Mouse (Mus musculus) mature B cell (primary cell): ENCODE data around the gene Agtrap.

Source experiments
- in situ Hi-C: fragments of 300-500 bp; cut with MboI; formaldehyde crosslinking; loops from 2 replicates; pipeline ENCODE4 v1.14.3; 2019

Gene Agtrap

GRCm38 (mm10) chr4:148087907-148088527, at the start of gene Agtrap:
TSS of gene Agtrap (minus strand) at chr4:148088031.
- in situ Hi-C loops: no loop called here

- in situ Hi-C loops: no loop called here
These were observed 49.7 kb upstream of the Agtrap start for GRCm38 (mm10) chr4:148137503-148137902.

- in situ Hi-C loops: no loop called here
These were observed 47.2 kb upstream of the Agtrap start for GRCm38 (mm10) chr4:148134988-148135387.

- in situ Hi-C loops: no loop called here
These were observed 43.8 kb upstream of the Agtrap start for GRCm38 (mm10) chr4:148131497-148132081.

- in situ Hi-C loops: no loop called here
These were observed 43.0 kb upstream of the Agtrap start, which contains the start of gene Draxin for GRCm38 (mm10) chr4:148130561-148131413. TSS of gene Draxin (minus strand) at chr4:148130698.

- in situ Hi-C loops: no loop called here
These were observed 42.3 kb upstream of the Agtrap start, which contains the start of gene Mad2l2 for GRCm38 (mm10) chr4:148130133-148130532. TSS of gene Mad2l2 (plus strand) at chr4:148130384.

GRCm38 (mm10) chr4:148128672-148129071, 40.8 kb upstream of the Agtrap start:
- in situ Hi-C loops: no loop called here

- in situ Hi-C loops: no loop called here
These were observed 40.4 kb upstream of the Agtrap start for GRCm38 (mm10) chr4:148128241-148128640.

- in situ Hi-C loops: no loop called here
These were observed 34.8 kb upstream of the Agtrap start for GRCm38 (mm10) chr4:148122694-148123066.

- in situ Hi-C loops: no loop called here
These were observed 34.3 kb upstream of the Agtrap start for GRCm38 (mm10) chr4:148121982-148122693.

- in situ Hi-C loops: no loop called here
These were observed 33.5 kb upstream of the Agtrap start for GRCm38 (mm10) chr4:148121362-148121761.

GRCm38 (mm10) chr4:148120555-148120954, 32.7 kb upstream of the Agtrap start:
- in situ Hi-C loops: no loop called here

- in situ Hi-C loops: loop anchor here (10.0 kb wide), 1 partner anchor 45 kb away; the partner anchor contains the start of genes Fbxo2 and Fbxo44
These were observed 31.7 kb upstream of the Agtrap start for GRCm38 (mm10) chr4:148119578-148119977.

- in situ Hi-C loops: loop anchor here (10.0 kb wide), 1 partner anchor 47 kb away; the partner anchor contains the start of genes Fbxo2 and Fbxo44
These were observed 29.6 kb upstream of the Agtrap start for GRCm38 (mm10) chr4:148117392-148117791.

GRCm38 (mm10) chr4:148116657-148117056, 28.8 kb upstream of the Agtrap start:
- in situ Hi-C loops: loop anchor here (10.0 kb wide), 1 partner anchor 48 kb away; the partner anchor contains the start of genes Fbxo2 and Fbxo44

- in situ Hi-C loops: loop anchor here (10.0 kb wide), 1 partner anchor 49 kb away; the partner anchor contains the start of genes Fbxo2 and Fbxo44
These were observed 27.6 kb upstream of the Agtrap start for GRCm38 (mm10) chr4:148115467-148115866.

GRCm38 (mm10) chr4:148114758-148115391, 27.0 kb upstream of the Agtrap start:
- in situ Hi-C loops: loop anchor here (10.0 kb wide), 1 partner anchor 50 kb away; the partner anchor contains the start of genes Fbxo2 and Fbxo44

GRCm38 (mm10) chr4:148112519-148112918, 24.7 kb upstream of the Agtrap start:
- in situ Hi-C loops: loop anchor here (10.0 kb wide), 1 partner anchor 52 kb away; the partner anchor contains the start of genes Fbxo2 and Fbxo44

GRCm38 (mm10) chr4:148109215-148109614, 21.4 kb upstream of the Agtrap start:
- in situ Hi-C loops: no loop called here

GRCm38 (mm10) chr4:148108565-148109100, 20.8 kb upstream of the Agtrap start:
- in situ Hi-C loops: no loop called here
